Mouse (Mus musculus): ENCODE data around the gene Olfr986.

DNA sequence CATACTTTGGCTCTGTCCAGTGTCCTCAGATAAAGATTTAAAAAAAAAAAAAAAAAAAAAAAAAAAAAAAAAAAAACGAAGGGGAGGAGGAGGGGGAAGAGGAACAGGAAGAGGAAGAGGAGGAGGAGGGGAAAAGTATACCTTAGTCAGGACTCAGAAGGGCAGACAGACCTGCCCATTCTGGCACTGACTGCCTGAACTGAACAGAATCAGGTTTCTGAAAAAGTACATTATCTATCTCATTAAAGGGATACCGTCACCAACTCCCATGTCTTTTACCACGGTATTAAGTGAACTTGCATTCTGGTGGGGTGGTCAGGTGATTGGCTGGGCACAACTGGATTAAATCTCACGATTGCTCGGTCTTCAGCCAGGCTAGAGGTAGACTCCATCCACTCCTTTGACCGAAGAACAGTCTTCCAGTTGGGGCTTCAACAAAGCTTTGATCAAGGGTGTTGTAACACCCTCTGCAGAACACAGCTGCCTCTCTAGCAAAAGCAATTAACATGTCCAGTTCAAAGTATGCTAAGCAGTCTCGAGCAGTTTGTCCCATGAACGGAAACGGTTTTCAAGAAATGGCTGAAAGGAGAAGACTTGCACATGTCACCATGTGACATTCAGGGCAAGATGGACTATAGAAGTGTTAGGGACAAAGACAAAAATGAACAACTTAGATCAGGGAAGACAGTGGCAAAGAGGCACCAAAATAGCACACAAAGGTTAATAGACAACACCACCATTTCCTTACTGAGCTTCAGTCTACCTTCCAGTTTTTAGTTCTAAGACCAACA, 10.6 kb downstream of the Olfr986 start:
- TF ChIP-seq CTCF (IDR thresholded peaks at IDR 0.05; ENCODE audit: low read depth, low read length) (no peak), TAL1 (conservative IDR thresholded peaks at IDR 0.05; ENCODE audit: low read depth, low read length) (no peak)
